Mouse (Mus musculus) brown adipose tissue, adult 24 weeks (tissue): ENCODE data around the gene Per3. TPM values are rescaled to one million over a fixed set of nuclear protein-coding genes. Genes with fewer than 3 reads are reported as not detected.

Experiments
- H3K27ac ChIP-seq: fragments of 200-500 bp; replicated peaks from 2 replicates; pipeline ENCODE4 v1.5.1; 2012; ENCODE audit warnings: low read depth, mild to moderate bottlenecking, low read length
- H3K4me1 ChIP-seq: fragments of 200-500 bp; 2 replicates; pipeline ENCODE4 v1.6.1; 2012; ENCODE audit warnings: low read length, mixed read lengths; ENCODE audit not compliant: control insufficient read depth, insufficient read depth, insufficient read length
- H3K4me3 ChIP-seq: fragments of 200-500 bp; 2 replicates; pipeline ENCODE4 v1.5.1; 2012; ENCODE audit warnings: low read depth, mild to moderate bottlenecking, low read length, moderate library complexity; ENCODE audit not compliant: insufficient read depth
- polyA plus RNA-seq: library from polyadenylated mRNA; stranded (reverse); fragments of >200 nt; gene quantifications from 2 replicates; pipeline ENCODE4 v1.2.4, GENCODE M21; 2012; ENCODE audit not compliant: missing spikeins, insufficient read depth, insufficient read length

Per3 gene
- polyA plus RNA-seq, 1 experiment: 7.0 TPM

DNA sequence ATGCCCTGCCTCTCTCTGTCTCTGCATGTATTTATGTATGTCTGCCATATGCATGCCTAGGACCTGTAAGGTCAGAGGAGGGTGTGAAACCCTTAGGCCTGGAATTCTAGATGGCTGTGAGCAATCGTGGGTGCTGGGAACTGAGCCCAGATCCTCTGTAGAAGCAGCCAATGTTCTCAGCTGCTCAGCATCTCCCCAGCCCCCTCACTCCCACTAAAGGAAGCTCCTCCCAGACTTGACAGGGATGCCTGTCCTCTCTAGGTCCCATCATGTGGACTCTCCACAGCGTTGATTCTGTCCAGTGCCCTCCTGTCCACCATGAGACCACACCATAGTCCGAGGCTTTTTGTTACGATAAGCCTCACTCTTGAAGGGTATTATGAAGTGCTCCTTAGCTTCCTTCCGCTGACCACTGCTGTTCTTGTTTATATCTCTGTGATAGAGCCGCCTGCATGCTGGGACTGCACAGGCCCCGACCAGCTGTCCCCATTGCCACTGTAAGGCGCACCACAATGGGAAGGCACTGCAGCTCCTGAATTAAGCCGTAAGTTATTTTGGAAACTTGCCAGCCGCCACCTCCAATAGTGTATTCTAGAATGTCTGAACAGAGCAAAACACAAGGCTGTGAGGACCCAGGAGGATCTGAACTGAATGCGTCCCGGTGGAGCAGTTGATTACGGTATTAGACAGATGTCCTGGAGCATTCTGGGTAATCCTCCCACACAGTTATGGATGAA is 87.9 kb downstream of the Per3 start:
- Histone ChIP-seq H3K4me1 (no peaks in the 10 kb centered on the region), H3K27ac (no peak overlapping the region), H3K4me3 (no peak overlapping the region)

Other genes starting within 250 kb of the Per3 start
- gene Errfi1, start 190.7 kb downstream of the Per3 start, polyA plus RNA-seq: 14.8 and 32.1 TPM in 2 replicates
- gene Park7, start 130.2 kb downstream of the Per3 start, polyA plus RNA-seq: 176 and 208 TPM in 2 replicates
- gene Tnfrsf9, start 130.1 kb downstream of the Per3 start, polyA plus RNA-seq: not detected in 2 replicates
- not detected in 2 replicates for gene Uts2, start 47.6 kb downstream of the Per3 start, polyA plus RNA-seq
- gene Vamp3, start 13.3 kb upstream of the Per3 start, polyA plus RNA-seq: 79.5 and 80.6 TPM in 2 replicates
- not detected in 2 replicates for gene Gm13090, start 44.9 kb upstream of the Per3 start, polyA plus RNA-seq